Mouse (Mus musculus): ENCODE measurements at regions not wholly inside any gene's neighbourhood (a gene's known extent, or its start where the extent isn't known, plus 50 kb on each side); places are given as distances from the start of the nearest gene placed in this dataset.

GRCm38 (mm10) chr13:3728888-3729287 lies 75.2 kb downstream of the Calml3 start:
- no peak overlapping the region for H3K4me3 ChIP-seq
- peaks cover 19% of the 10 kb centered on the region for H3K4me1 ChIP-seq
- H3K9me3 ChIP-seq = no peaks in the 10 kb centered on the region
- no peaks in the 10 kb centered on the region for H3K36me3 ChIP-seq
- no peak for DNase-seq (ENCODE audit: low spot score)
- H3K27me3 ChIP-seq (ENCODE audit: insufficient read depth, poor library complexity, severe bottlenecking) = no peaks in the 10 kb centered on the region
- H3K27ac ChIP-seq = no peak overlapping the region
- 83% methylated on average over 3 of the region's 3 CpGs for WGBS

- H3K4me3 ChIP-seq = no peak overlapping the region
- peaks cover 19% of the 10 kb centered on the region for H3K4me1 ChIP-seq
- no peaks in the 10 kb centered on the region for H3K9me3 ChIP-seq
- no peaks in the 10 kb centered on the region for H3K36me3 ChIP-seq
- peak overlapping the region; percentile 56 for H3K27ac ChIP-seq
- WGBS = 34% methylated on average over 5 of the region's 5 CpGs
- no peak for DNase-seq (ENCODE audit: low spot score)
- no peaks in the 10 kb centered on the region for H3K27me3 ChIP-seq (ENCODE audit: insufficient read depth, poor library complexity, severe bottlenecking)
Measured at GRCm38 (mm10) chr13:3726331-3726781, 77.8 kb downstream of the Calml3 start.

- Histone ChIP-seq H3K9me3 (no peaks in the 10 kb centered on the region), H3K27me3 (ENCODE audit: insufficient read depth, poor library complexity, severe bottlenecking) (no peaks in the 10 kb centered on the region), H3K36me3 (no peaks in the 10 kb centered on the region), H3K4me3 (no peak overlapping the region), H3K4me1 (peaks cover 19% of the 10 kb centered on the region), H3K27ac (peak overlapping the region; percentile 56; the same call in 1 of the 2 replicates)
- no peak for DNase-seq (ENCODE audit: low spot score)
- WGBS = 71% methylated on average over 3 of the region's 3 CpGs
Measured at GRCm38 (mm10) chr13:3725803-3726202, 78.3 kb downstream of the Calml3 start.

- no peak overlapping the region for H3K27ac ChIP-seq
- 76% methylated on average over 3 of the region's 3 CpGs for WGBS
- no peak for DNase-seq (ENCODE audit: low spot score)
Measured at GRCm38 (mm10) chr13:3724313-3724712, 79.8 kb downstream of the Calml3 start.

GRCm38 (mm10) chr13:3723458-3724143 lies 80.5 kb downstream of the Calml3 start:
- no peak for DNase-seq (ENCODE audit: low spot score)
- 86% methylated on average over 5 of the region's 5 CpGs for WGBS
- H3K36me3 ChIP-seq = no peaks in the 10 kb centered on the region

More at GRCm38 (mm10) chr13:3724313-3724712, 79.8 kb downstream of the Calml3 start:
- no peak overlapping the region for H3K4me3 ChIP-seq
- H3K4me1 ChIP-seq = peaks cover 11% of the 10 kb centered on the region
- no peaks in the 10 kb centered on the region for H3K27me3 ChIP-seq (ENCODE audit: insufficient read depth, poor library complexity, severe bottlenecking)
- no peaks in the 10 kb centered on the region for H3K36me3 ChIP-seq
- no peaks in the 10 kb centered on the region for H3K9me3 ChIP-seq

GRCm38 (mm10) chr13:3715019-3715418 lies 81.2 kb downstream of the Asb13 start:
- WGBS = 90% methylated on average over 4 of the region's 4 CpGs
- no peak for DNase-seq (ENCODE audit: low spot score)
- H3K27ac ChIP-seq = no peak overlapping the region

More at GRCm38 (mm10) chr13:3723458-3724143, 80.5 kb downstream of the Calml3 start:
- H3K27ac ChIP-seq = no peak overlapping the region
- peaks cover 11% of the 10 kb centered on the region for H3K4me1 ChIP-seq
- H3K27me3 ChIP-seq (ENCODE audit: insufficient read depth, poor library complexity, severe bottlenecking) = no peaks in the 10 kb centered on the region
- no peak overlapping the region for H3K4me3 ChIP-seq
- no peaks in the 10 kb centered on the region for H3K9me3 ChIP-seq

GRCm38 (mm10) chr13:3712497-3713160 lies 78.8 kb downstream of the Asb13 start:
- Histone ChIP-seq H3K27me3 (ENCODE audit: insufficient read depth, poor library complexity, severe bottlenecking) (no peaks in the 10 kb centered on the region), H3K9me3 (no peaks in the 10 kb centered on the region), H3K27ac (peak overlapping the region; percentile 72), H3K4me3 (peak overlapping the region; percentile 30), H3K4me1 (peaks cover 22% of the 10 kb centered on the region), H3K36me3 (no peaks in the 10 kb centered on the region)
- peak; percentile 71 for DNase-seq (ENCODE audit: low spot score)
- WGBS = 17% methylated on average over 19 of the region's 19 CpGs

More at GRCm38 (mm10) chr13:3715019-3715418, 81.2 kb downstream of the Asb13 start:
- peaks cover 9% of the 10 kb centered on the region for H3K4me1 ChIP-seq
- H3K27me3 ChIP-seq (ENCODE audit: insufficient read depth, poor library complexity, severe bottlenecking) = no peaks in the 10 kb centered on the region
- H3K4me3 ChIP-seq = no peak overlapping the region
- H3K9me3 ChIP-seq = no peaks in the 10 kb centered on the region
- no peaks in the 10 kb centered on the region for H3K36me3 ChIP-seq

GRCm38 (mm10) chr13:3712088-3712487 lies 78.3 kb downstream of the Asb13 start:
- H3K4me1 ChIP-seq = peaks cover 22% of the 10 kb centered on the region
- no peak for DNase-seq (ENCODE audit: low spot score)
- no peaks in the 10 kb centered on the region for H3K27me3 ChIP-seq (ENCODE audit: insufficient read depth, poor library complexity, severe bottlenecking)
- H3K9me3 ChIP-seq = no peaks in the 10 kb centered on the region
- 30% methylated on average over 3 of the region's 3 CpGs for WGBS
- no peaks in the 10 kb centered on the region for H3K36me3 ChIP-seq
- H3K27ac ChIP-seq = peak overlapping the region; percentile 72
- peak overlapping the region; percentile 30 for H3K4me3 ChIP-seq

- H3K9me3 ChIP-seq = no peaks in the 10 kb centered on the region
- DNase-seq (ENCODE audit: low spot score) = no peak
- H3K36me3 ChIP-seq = no peaks in the 10 kb centered on the region
- H3K4me3 ChIP-seq = no peak overlapping the region
- no peaks in the 10 kb centered on the region for H3K27me3 ChIP-seq (ENCODE audit: insufficient read depth, poor library complexity, severe bottlenecking)
- 67% methylated on average over 7 of the region's 7 CpGs for WGBS
- H3K4me1 ChIP-seq = peaks cover 22% of the 10 kb centered on the region
- H3K27ac ChIP-seq = 0 out of 2 replicates have a peak overlapping the region, but pooled peaks have one; percentile 16
Measured at GRCm38 (mm10) chr13:3709982-3710618, 76.3 kb downstream of the Asb13 start.

GRCm38 (mm10) chr13:3708896-3709631 lies 75.2 kb downstream of the Asb13 start:
- DNase-seq (ENCODE audit: low spot score) = no peak
- peaks cover 22% of the 10 kb centered on the region for H3K4me1 ChIP-seq
- WGBS = 40% methylated on average over 14 of the region's 14 CpGs

More at GRCm38 (mm10) chr13:3708896-3709631, 75.2 kb downstream of the Asb13 start:
- H3K27ac ChIP-seq = peak overlapping the region; percentile 73
- peak overlapping the region; percentile 31; the same call in 1 of the 2 replicates for H3K4me3 ChIP-seq
- H3K9me3 ChIP-seq = no peaks in the 10 kb centered on the region
- H3K36me3 ChIP-seq = no peaks in the 10 kb centered on the region
- H3K27me3 ChIP-seq (ENCODE audit: insufficient read depth, poor library complexity, severe bottlenecking) = no peaks in the 10 kb centered on the region
